Mouse (Mus musculus): ENCODE measurements at regions not wholly inside any gene's neighbourhood (a gene's known extent, or its start where the extent isn't known, plus 50 kb on each side); places are given as distances from the start of the nearest gene placed in this dataset.
A peak's percentile ranks its signal among the peaks of the same experiment; 100 is the strongest.

DNA sequence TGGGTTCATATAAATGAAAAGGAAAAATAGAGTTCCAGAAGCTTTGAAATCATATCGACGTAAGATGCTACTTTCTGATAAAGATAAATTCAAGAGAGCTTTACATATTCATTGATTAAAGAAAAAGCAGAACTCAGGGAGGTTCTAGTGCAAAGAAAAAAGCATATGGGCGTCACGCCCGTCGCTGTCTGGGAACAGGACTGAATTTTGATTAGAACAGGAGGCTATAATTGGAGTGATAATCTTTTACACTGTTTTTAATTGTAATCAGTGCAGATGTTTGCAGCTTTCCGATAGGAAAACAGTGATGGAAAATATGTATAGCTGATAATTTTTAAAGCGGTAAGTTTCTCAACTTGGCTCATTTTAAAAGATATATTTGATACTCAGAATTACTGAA, 428.2 kb upstream of the Ccnh start:
- DNase-seq (ENCODE audit: low spot score in 2 of 2): no peak

DNA sequence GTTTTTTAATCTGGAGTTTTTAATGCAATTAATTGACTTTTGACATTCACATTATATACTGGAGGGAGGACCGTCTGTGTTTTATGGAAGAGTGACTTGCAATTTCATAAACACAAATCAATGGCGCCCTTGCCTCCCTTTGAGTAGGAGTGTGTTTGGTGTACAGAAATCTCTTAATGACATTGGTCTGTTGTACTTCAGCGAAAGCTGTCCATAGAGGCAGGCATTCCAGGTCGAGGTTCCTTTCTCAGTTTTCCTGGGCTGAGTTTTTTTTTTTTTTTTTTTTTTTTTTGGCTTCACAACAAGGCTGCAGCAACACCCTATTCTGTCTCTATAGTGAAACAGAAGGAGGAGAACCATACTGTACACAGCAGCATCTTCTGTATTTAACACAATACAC, 427.4 kb upstream of the Ccnh start:
- no peak for DNase-seq (ENCODE audit: low spot score in 2 of 2)

DNA sequence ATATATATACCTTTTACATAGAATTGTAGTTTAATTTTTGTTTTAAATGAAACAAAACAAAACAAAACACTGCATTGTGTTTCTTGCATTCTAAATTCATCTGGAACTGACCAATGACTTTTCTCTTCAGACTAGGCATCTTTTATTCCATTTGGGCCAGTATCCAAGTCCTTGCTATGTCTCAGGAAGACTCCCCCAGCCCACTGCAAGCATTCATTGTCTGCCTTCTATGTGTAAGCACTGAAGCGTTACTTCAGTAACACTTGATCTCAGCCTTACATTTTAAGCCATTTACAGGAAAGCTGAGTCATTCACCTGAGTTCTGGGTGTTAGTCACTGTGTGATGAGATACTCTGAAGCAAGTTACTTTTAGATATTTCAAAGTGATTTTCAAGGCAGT, 425.3 kb upstream of the Ccnh start:
- no peak for DNase-seq (ENCODE audit: low spot score in 2 of 2)

- DNase-seq (ENCODE audit: low spot score in 2 of 2): no peak
These were observed 417.3 kb upstream of the Ccnh start for GRCm38 (mm10) chr13:84771956-84772355.

- no peak for DNase-seq (ENCODE audit: low spot score in 2 of 2)
These were observed 405.9 kb upstream of the Ccnh start for GRCm38 (mm10) chr13:84783017-84783937.

DNA sequence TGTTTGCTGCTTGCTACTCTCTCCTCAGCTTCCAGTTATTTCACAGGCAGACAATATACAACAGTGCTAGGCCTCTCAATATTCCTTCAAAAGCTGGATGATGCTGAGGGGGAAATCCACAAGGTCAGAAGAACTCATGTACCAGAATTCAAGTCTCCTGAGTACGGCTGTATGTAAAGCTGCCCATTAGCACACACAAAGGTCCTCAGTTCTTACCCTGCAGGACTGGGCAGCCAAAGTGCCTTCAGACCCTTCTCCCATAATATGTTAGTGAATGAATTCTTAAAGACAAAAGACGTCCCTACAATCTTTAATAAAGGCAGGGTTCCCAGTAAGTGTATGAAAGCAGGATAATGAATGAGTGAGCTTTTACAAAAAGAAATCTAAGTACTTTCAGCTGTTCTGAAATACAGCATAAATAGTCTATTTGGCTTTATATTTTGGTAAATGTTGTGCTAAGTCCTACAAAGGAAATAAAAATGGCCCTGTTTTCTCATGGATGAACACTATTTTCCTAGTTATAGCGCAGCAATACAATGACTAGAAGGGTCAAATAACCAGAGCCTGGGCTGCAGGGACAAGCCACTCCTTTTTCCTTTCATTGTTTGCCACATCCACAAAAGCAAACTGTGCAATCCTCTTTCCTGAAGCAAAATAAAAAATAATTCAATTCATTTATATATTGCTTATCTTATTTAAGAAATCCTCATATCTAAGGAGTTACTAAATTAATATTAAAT, 384.8 kb upstream of the Ccnh start:
- DNase-seq (ENCODE audit: low spot score in 2 of 2): no peak

- DNase-seq (ENCODE audit: low spot score in 2 of 2): peak; percentile 19 to 20
These were observed 384.0 kb upstream of the Ccnh start for GRCm38 (mm10) chr13:84805190-84805589.

- DNase-seq (ENCODE audit: low spot score in 2 of 2): no peak
These were observed 379.6 kb upstream of the Ccnh start for GRCm38 (mm10) chr13:84809605-84810004.
